Mouse (Mus musculus): ENCODE data around the gene Slc17a7. TPM values are rescaled to one million over a fixed set of nuclear protein-coding genes. Genes with fewer than 3 reads are reported as not detected.

The Slc17a7 gene
- polyA plus RNA-seq, 2 experiments, result 0.18 to 0.58 TPM

DNA sequence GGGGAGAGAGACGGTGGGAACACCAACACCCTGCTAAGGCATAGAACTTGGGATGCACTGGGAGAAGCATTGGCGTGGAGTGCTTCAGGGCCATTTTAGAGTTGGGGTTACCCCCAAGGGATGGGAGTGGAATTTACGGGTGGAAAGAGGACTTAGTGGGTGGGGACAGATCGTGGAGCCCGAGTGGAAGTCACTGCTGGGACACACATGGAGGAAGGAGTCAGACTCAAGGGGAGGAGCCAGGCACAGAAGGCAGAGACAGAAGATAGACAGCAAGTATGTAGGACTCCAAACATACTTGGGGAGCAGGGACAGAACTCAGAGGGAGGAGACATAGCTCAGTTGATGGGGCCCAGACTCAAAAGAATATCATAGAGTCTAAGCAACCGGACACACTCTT lies 1.2 kb upstream of the Slc17a7 start:
- Histone ChIP-seq H3K9me3 (ENCODE audit: control insufficient read depth, low read length) (no peaks in the 10 kb centered on the region), H3K4me3 (replicated peaks; ENCODE audit: low read length) (peak overlapping the region; percentile 35), H3K9ac (ENCODE audit: low read depth, low read length, severe bottlenecking) (no peak overlapping the region), H3K27me3 (ENCODE audit: control insufficient read depth, insufficient read depth, low read length) (peaks cover 52% of the 10 kb centered on the region), H3K36me3 (ENCODE audit: control insufficient read depth, insufficient read depth, low read length) (peaks cover 28% of the 10 kb centered on the region), H3K4me1 (ENCODE audit: control insufficient read depth, insufficient read depth, low read length) (0 out of 2 replicates have a peak, but pooled peaks cover 4% of the 10 kb centered on the region), H3K4me2 (replicated peaks; ENCODE audit: low read depth, low read length, severe bottlenecking) (peak overlapping the region; percentile 60), H3K27ac (replicated peaks; ENCODE audit: low read depth, low read length) (no peak overlapping the region)
- WGBS, result 27% methylated on average over 6 of the region's 6 CpGs
- ATAC-seq (ENCODE audit: low FRiP score, low read depth) (no peak), DNase-seq (ENCODE audit: low spot score) (no peak)
- TF ChIP-seq POLR2A (IDR thresholded peaks at IDR 0.05; ENCODE audit: borderline replicate concordance, extremely low read depth, insufficient read depth, insufficient read length), result no peak

DNA sequence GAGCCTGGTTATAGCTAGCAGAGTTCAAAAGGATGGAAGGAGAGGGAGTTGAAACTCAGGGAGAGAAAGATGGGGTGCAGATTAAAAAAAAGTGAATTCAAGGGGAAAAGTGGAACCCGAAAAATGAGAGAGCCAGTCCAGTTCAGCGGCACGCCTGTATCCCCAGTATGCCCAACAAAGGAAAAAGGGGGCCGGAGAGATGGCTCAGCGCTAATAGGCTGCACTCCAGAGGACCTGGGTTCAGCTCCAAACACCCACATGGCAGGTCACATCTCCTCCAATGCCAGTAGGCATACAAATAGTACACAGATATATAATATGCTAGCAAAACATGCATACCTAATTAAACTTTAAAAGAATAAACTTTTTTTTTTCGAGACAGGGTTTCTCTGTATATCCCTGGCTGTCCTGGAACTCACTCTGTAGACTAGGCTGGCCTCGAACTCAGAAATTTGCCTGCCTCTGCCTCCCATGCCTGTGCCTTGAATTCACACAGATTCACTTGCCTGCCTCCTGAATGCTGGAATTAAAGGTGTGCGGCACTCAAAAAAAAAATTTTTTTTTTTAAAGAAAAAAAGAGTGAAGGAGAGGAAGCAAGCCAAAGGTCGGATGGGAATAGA lies 643 bp upstream of the Slc17a7 start:
- H3K27me3 ChIP-seq (ENCODE audit: control insufficient read depth, insufficient read depth, low read length), result peaks cover 57% of the 10 kb centered on the region
- H3K4me1 ChIP-seq (ENCODE audit: control insufficient read depth, insufficient read depth, low read length), result 0 out of 2 replicates have a peak, but pooled peaks cover 4% of the 10 kb centered on the region
- 70% methylated on average over 9 of the region's 9 CpGs for WGBS
- no peak overlapping the region for H3K4me2 ChIP-seq (replicated peaks; ENCODE audit: low read depth, low read length, severe bottlenecking)
- TF ChIP-seq POLR2A (IDR thresholded peaks at IDR 0.05; ENCODE audit: borderline replicate concordance, extremely low read depth, insufficient read depth, insufficient read length), result no peak
- H3K9me3 ChIP-seq (ENCODE audit: control insufficient read depth, low read length), result no peaks in the 10 kb centered on the region
- H3K27ac ChIP-seq (replicated peaks; ENCODE audit: low read depth, low read length), result no peak overlapping the region
- DNase-seq (ENCODE audit: low spot score), result no peak
- no peak overlapping the region for H3K9ac ChIP-seq (ENCODE audit: low read depth, low read length, severe bottlenecking)
- no peak for ATAC-seq (ENCODE audit: low FRiP score, low read depth)
- no peak overlapping the region; the same call in 1 of the 2 replicates for H3K4me3 ChIP-seq (replicated peaks; ENCODE audit: low read length)
- peaks cover 24% of the 10 kb centered on the region for H3K36me3 ChIP-seq (ENCODE audit: control insufficient read depth, insufficient read depth, low read length)

DNA sequence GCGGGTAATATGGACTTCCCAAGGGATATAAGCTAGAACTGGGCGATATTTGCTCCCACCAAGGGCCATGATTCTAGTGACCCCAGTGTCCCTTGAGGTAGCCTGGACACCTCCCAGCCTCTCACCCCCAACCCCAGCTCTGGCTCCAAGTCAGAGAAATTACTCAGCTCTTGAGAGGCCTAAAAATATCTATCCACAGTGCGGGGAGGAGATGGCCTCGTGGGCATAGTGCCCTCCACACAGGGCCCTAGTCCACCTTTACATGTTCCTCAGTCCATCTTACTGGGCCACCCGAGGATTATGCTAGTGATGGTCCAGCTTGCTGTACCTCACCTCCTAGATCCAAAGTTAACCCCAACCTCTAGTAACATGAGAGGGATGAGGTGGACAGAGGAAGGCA lies 1.1 kb downstream of the Slc17a7 start:
- no peak for DNase-seq (ENCODE audit: low spot score)
- no peak for TF ChIP-seq POLR2A (IDR thresholded peaks at IDR 0.05; ENCODE audit: borderline replicate concordance, extremely low read depth, insufficient read depth, insufficient read length)
- no peak overlapping the region for H3K4me2 ChIP-seq (replicated peaks; ENCODE audit: low read depth, low read length, severe bottlenecking)
- H3K27ac ChIP-seq (replicated peaks; ENCODE audit: low read depth, low read length), result no peak overlapping the region
- H3K4me3 ChIP-seq (replicated peaks; ENCODE audit: low read length), result no peak overlapping the region
- ATAC-seq (ENCODE audit: low FRiP score, low read depth), result no peak
- peaks cover 11% of the 10 kb centered on the region for H3K9me3 ChIP-seq (ENCODE audit: control insufficient read depth, low read length)
- H3K36me3 ChIP-seq (ENCODE audit: control insufficient read depth, insufficient read depth, low read length), result peaks cover 8% of the 10 kb centered on the region
- H3K27me3 ChIP-seq (ENCODE audit: control insufficient read depth, insufficient read depth, low read length), result peaks cover 74% of the 10 kb centered on the region
- H3K9ac ChIP-seq (ENCODE audit: low read depth, low read length, severe bottlenecking), result no peak overlapping the region
- 75% methylated on average over 5 of the region's 5 CpGs for WGBS
- H3K4me1 ChIP-seq (ENCODE audit: control insufficient read depth, insufficient read depth, low read length), result 0 out of 2 replicates have a peak, but pooled peaks cover 4% of the 10 kb centered on the region

DNA sequence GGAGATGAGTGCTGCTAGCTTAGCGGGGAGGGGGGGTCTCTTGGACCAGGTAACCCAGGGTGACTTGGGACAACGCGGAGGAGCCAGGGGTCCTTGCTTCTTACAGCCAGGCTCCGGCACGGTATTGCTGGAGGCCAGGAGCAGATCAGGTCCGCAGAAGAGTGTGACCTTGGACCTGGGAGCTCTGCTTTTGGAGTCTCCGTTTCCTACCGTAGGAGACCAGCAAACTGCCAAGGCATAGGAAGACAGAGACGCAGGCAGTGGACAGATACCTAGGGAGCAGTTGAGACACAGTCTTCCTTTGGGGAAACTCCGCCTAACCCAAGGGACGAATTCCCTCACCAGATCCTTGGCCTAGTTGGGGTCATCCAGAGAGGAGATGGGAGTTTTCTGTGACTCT lies 2.0 kb downstream of the Slc17a7 start:
- Histone ChIP-seq H3K4me3 (replicated peaks; ENCODE audit: low read length) (no peak overlapping the region), H3K27ac (replicated peaks; ENCODE audit: low read depth, low read length) (no peak overlapping the region), H3K9ac (ENCODE audit: low read depth, low read length, severe bottlenecking) (no peak overlapping the region), H3K36me3 (ENCODE audit: control insufficient read depth, insufficient read depth, low read length) (no peaks in the 10 kb centered on the region), H3K4me1 (ENCODE audit: control insufficient read depth, insufficient read depth, low read length) (0 out of 2 replicates have a peak, but pooled peaks cover 4% of the 10 kb centered on the region), H3K4me2 (replicated peaks; ENCODE audit: low read depth, low read length, severe bottlenecking) (no peak overlapping the region), H3K9me3 (ENCODE audit: control insufficient read depth, low read length) (peaks cover 19% of the 10 kb centered on the region), H3K27me3 (ENCODE audit: control insufficient read depth, insufficient read depth, low read length) (peaks cover 76% of the 10 kb centered on the region)
- no peak for DNase-seq (ENCODE audit: low spot score)
- ATAC-seq (ENCODE audit: low FRiP score, low read depth), result no peak
- WGBS, result 48% methylated on average over 11 of the region's 11 CpGs
- TF ChIP-seq POLR2A (IDR thresholded peaks at IDR 0.05; ENCODE audit: borderline replicate concordance, extremely low read depth, insufficient read depth, insufficient read length), result no peak

DNA sequence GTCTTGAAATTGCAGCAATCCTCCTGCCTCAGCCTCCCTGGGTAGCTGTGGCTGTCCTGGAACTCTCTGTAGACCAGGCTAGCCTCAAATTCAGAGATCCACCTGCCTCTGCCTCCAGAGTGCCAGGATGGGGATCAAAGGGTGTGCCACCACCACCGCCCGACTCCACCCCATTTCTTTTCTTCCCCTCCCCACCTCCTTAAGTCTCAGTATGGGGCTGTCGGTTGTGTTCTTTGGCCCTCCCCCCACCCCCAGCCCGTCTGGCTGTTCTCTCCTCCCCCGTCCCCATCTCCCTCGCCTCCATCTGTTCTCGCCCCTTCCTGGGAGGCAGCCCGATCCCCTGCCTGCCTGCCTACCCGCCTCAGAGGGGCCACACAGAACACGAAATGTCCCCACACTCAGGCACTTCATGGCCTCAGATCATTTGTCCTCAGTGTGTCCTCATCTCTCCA lies 3.2 kb downstream of the Slc17a7 start:
- 22% methylated on average over 10 of the region's 10 CpGs for WGBS
- Histone ChIP-seq H3K36me3 (ENCODE audit: control insufficient read depth, insufficient read depth, low read length) (no peaks in the 10 kb centered on the region), H3K27me3 (ENCODE audit: control insufficient read depth, insufficient read depth, low read length) (peaks cover 76% of the 10 kb centered on the region), H3K4me1 (ENCODE audit: control insufficient read depth, insufficient read depth, low read length) (0 out of 2 replicates have a peak, but pooled peaks cover 4% of the 10 kb centered on the region), H3K27ac (replicated peaks; ENCODE audit: low read depth, low read length) (no peak overlapping the region), H3K4me3 (replicated peaks; ENCODE audit: low read length) (no peak overlapping the region), H3K4me2 (replicated peaks; ENCODE audit: low read depth, low read length, severe bottlenecking) (no peak overlapping the region), H3K9ac (ENCODE audit: low read depth, low read length, severe bottlenecking) (no peak overlapping the region), H3K9me3 (ENCODE audit: control insufficient read depth, low read length) (peaks cover 19% of the 10 kb centered on the region)
- DNase-seq (ENCODE audit: low spot score) (no peak), ATAC-seq (ENCODE audit: low FRiP score, low read depth) (no peak)
- TF ChIP-seq POLR2A (IDR thresholded peaks at IDR 0.05; ENCODE audit: borderline replicate concordance, extremely low read depth, insufficient read depth, insufficient read length), result no peak
